Mouse (Mus musculus) cerebellum, adult 2 months (tissue): ENCODE data around the gene Fblim1.

Source experiments
- CTCF ChIP-seq: fragments of 200-500 bp; IDR thresholded peaks from 2 replicates; pipeline ENCODE4 v1.5.1; 2011; ENCODE audit warnings: low read depth, mild to moderate bottlenecking, control low read depth, low read length, moderate library complexity, borderline replicate concordance; ENCODE audit not compliant: insufficient read depth
- POLR2A ChIP-seq: fragments of 200-500 bp; IDR thresholded peaks from 2 replicates; pipeline ENCODE4 v1.6.1; 2011; ENCODE audit warnings: low read length, control low read depth, borderline replicate concordance; ENCODE audit not compliant: insufficient read depth

DNA sequence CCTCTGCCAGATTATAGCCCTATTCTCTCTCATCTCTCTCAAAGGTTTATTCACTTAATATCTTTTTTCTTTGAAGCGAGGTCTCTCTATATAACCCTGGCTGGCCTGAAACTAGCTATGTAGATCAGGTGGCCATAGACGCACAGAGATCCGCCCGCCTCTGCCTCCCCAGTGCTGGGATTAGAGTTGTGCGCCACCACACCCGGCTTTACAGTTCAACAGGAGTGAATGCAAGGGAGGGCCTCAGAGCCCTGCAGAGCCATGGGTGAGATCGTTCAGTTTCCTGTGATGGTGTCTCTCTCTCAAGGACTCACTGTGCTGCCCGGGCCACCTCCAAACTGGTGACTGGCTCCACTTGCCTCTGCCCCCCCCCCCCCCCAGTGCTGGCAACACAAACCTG, 18.2 kb upstream of the Fblim1 start:
- TF ChIP-seq CTCF (no peak), POLR2A (no peak)
